Mouse (Mus musculus) G1E-ER4 (cell line): ENCODE data around the gene Cd300a. TPM values are rescaled to one million over a fixed set of nuclear protein-coding genes. Genes with fewer than 3 reads are reported as not detected.

Source experiments
- GATA1 ChIP-seq: IDR thresholded peaks from one replicate; pipeline ENCODE4 v1.8.0; 2012; ENCODE audit warnings: low read length, inconsistent platforms
- polyA plus RNA-seq: library from polyadenylated mRNA; stranded (reverse); fragments of >175 nt; gene quantifications from 2 replicates; pipeline ENCODE4 v1.2.3, GENCODE M21; 2012

Gene Cd300a
- polyA plus RNA-seq = not detected in 2 replicates

GRCm38 (mm10) chr11:114889991-114890518, at the start of gene Cd300a:
Cd300a (plus strand) TSS chr11:114890041.
- no peak for TF ChIP-seq GATA1

- no peak for TF ChIP-seq GATA1
Observed at GRCm38 (mm10) chr11:114843818-114844463, 45.9 kb upstream of the Cd300a start.

- TF ChIP-seq GATA1 = no peak
Observed at GRCm38 (mm10) chr11:114844464-114845220, 45.2 kb upstream of the Cd300a start.

- TF ChIP-seq GATA1 = no peak
Observed at GRCm38 (mm10) chr11:114846336-114846735, 43.5 kb upstream of the Cd300a start.

GRCm38 (mm10) chr11:114847008-114847407, 42.8 kb upstream of the Cd300a start:
- TF ChIP-seq GATA1 = no peak

- no peak for TF ChIP-seq GATA1
Observed at GRCm38 (mm10) chr11:114849572-114849971, 40.3 kb upstream of the Cd300a start.

- no peak for TF ChIP-seq GATA1
Observed at GRCm38 (mm10) chr11:114850066-114850451, 39.8 kb upstream of the Cd300a start.

GRCm38 (mm10) chr11:114850452-114851268, 39.2 kb upstream of the Cd300a start, which contains the start of gene Gprc5c:
Gprc5c (plus strand) TSS chr11:114851152.
- no peak for TF ChIP-seq GATA1

- TF ChIP-seq GATA1 = no peak
Observed at GRCm38 (mm10) chr11:114851269-114851607, 38.6 kb upstream of the Cd300a start.

GRCm38 (mm10) chr11:114851608-114852310, 38.1 kb upstream of the Cd300a start:
- TF ChIP-seq GATA1 = no peak

- TF ChIP-seq GATA1 = no peak
Observed at GRCm38 (mm10) chr11:114852311-114853173, 37.3 kb upstream of the Cd300a start.

GRCm38 (mm10) chr11:114853174-114853838, 36.5 kb upstream of the Cd300a start:
- no peak for TF ChIP-seq GATA1

GRCm38 (mm10) chr11:114854581-114854980, 35.3 kb upstream of the Cd300a start:
- TF ChIP-seq GATA1 = no peak

GRCm38 (mm10) chr11:114856125-114856524, 33.7 kb upstream of the Cd300a start:
- no peak for TF ChIP-seq GATA1
